Mouse (Mus musculus): ENCODE data around the gene Man1b1.

Man1b1 gene

DNA sequence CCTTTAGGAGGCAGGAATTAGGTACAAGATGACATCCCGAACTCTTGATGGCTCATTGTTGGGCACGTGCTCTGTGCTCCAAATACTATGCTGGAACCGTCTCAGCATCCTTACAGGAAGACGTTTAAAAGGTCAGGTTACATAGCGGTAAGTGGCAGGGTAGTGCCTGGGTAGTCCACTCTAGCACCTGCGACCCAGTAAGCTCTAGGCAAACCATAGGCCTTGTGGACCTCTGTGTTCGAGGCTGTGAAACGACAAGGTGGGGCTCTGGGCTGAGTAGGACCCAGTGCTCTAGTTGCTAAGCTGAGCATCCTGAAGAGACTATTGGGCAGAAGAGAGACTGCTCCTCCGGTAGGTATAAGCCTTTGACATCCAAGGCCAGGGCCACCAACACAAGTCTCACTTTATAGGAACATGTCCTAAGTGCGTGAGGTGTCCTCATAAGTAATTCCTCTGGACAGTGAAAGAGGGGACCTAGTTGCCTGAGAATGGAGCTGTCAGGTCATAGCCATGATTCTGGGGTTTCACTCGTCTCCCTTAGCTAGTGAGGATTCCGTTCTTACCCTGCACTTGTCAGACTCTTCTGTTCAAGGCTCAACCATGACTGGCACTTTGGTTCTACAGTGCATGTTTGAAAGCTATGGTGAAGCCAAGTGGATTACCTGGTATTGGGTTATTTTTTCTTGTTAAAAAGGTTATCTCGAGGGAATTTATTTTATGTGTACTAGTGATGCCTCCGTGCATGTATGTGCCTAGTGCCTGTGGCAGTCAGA is 26.4 kb upstream of the Man1b1 start:
- no peak for DNase-seq

DNA sequence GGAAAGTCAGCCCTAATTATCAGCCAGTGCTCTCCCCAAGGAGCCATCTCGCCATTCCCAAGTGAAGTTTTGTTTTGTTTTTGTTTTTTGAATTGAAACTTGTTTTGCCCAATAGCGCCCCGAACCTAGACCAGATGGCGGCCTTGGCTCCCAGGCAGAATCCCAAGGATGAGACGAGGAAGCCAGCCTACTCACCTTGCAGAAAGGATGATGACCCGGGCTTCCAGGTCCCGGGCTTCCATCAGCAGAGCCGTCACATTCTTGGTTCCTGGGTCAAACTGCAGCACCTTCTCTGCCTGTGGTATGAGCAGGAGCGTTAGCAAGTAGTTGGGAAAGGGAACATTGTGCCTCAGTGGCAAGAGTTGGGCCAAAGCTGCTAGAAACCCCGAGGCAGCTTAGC is 22.0 kb upstream of the Man1b1 start:
- DNase-seq = no peak

DNA sequence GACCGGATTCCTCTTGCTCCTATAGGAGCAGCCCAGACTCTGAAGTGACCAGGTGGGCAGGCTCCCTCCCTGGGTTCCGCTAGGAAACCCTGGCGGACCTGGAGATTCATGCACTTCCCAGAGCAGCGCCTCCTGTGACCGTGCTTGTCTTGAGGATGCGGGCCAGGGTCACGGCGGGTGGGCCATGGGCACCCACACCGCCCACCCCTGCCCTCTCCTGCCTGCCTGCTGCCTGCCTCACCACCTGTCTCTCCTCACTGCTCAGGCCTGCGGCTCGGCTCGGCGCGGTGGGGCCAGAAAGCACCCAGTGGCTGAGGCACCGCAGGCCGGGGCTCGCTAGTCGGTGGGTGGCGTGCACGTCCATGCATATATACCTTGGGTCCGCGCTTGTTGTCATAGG is 21.2 kb upstream of the Man1b1 start:
- no peak for DNase-seq

DNA sequence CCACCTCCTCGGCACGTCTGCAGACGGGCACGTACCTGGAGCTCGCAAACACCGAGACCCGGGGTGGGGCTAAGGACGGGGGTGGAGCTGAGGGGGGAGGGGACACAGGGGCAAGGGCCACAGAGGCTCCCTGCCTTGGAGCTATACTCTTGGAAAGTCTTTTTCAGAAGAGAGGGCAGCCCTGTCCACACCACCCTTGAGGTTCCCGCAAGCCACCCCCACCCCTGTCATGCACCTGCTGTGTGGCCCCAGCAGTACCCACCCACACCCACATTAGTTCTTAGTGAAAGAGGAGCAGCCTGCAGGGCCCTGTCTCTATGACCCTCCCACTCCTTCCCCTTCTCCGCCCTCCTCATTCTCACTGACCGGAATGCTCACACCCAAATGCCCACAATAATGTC is 20.6 kb upstream of the Man1b1 start:
- DNase-seq = no peak

DNA sequence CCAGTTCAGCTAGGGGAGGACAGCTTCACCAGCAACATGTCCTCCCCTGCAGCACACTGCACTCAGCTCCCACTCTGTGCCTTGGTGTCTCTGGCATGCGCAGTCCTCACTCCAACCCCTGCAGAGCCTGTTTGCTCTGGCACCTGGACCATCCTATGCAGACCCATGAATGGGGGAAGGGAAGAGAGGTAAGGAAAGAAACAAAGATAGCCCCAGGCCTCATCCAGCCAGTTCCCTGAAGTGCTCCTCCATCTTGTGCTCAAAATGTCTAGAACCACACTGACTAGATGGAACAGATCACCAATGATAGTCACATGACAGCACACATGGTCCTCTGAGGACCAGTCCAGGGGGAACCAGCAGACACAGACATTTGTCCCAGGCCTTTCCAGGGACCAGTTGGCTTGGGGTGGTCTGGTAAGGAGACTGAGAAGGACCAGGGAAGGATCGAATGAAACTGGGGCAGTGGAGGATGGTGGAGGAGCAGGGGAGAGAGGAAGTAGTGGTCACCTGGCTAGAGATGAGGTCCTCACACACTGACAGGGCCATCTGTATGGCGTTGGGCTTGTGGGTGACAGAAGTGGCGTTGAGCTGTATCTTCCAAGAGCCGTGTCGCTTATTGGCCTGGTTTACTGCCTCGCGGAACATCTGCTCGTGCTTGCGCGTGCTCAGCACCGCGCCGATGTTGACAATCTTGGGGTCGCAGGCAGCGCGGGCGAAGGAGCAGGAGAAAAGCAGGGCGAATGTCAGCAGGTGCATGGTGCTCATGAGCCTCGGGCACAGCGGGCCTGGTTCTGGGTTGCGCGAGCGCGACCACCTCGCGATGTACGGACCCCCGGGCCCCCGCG is 13.8 kb upstream of the Man1b1 start:
- no peak for DNase-seq

DNA sequence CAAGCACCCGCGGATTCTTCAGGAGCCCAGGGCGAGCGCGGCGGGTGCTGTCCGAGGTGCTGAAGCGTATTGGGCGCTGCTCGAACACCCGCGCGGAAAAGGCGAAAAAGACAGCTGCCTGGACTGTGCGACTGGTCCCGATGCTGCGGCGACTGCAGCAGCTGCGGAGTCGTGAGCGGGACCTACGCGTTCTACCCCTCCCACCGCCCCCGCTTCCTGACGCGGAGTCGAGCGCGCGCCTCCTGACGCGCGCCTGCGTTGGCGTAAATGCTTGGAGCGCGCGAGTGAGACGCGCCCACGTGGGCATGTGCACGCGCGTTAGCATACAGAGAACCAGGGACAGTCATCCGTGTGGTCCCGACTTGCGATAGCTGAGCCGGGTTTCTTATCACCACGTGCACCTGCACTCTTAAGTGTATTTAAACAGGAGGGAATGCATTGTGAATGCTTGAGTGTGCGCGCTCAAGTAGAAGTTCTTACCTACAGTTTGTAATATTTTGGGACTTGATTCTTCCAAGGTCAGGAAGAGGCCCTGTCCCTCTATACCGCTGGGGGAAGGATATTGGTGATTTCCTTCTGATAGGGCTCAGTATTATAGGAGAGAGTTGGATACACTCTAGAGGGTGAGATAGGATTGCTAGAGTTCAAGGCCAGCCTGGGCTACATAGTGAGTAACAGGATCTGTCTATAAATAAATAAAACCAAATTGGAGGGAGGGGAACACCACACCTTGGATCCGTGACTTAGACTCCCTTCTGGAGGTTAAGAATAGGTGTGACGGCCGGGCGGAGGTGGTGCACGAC is 13.0 kb upstream of the Man1b1 start, which contains the start of gene Grin1:
Grin1 (minus strand) TSS at position 217 of the 803 bp plus-strand sequence.
- DNase-seq = peak; percentile 64 to 73

DNA sequence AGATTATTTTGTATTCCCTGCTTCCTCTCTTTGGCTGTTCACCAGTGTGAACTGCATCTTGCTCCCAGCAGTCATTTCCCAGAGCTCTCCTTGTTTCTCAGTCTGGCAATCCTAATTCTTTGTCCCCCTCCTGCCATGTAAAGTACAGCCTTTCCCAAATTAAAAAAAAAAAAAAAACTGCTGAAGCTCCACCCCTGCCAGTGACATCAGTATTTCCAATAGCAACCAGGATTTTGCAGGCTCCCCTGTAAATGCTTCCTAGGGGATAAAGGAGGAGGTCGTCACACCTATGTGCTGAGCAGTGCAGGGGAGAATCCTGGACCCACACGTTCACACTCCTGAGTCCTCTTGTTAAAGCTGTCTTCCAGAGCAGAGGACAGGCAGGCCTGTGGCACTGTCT is 12.1 kb upstream of the Man1b1 start:
- no peak for DNase-seq

DNA sequence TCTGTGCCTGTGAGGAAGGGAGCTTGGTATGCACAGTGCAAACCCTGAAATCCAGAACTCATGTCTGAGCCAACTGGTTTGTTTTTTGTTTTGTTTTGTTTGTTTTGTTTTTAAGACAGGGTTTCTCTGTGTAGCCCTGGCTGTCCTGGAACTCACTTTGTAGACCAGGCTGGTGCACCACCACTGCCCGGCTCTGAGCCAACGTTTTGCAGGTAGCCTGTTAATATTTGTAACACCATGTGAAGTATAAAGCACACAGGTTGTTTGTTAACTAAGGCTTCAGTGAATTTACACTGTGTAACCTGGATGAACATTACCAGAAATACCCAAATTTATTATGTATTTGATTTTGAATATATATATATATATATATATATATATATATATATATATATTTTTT is 6.1 kb upstream of the Man1b1 start:
- no peak for DNase-seq

DNA sequence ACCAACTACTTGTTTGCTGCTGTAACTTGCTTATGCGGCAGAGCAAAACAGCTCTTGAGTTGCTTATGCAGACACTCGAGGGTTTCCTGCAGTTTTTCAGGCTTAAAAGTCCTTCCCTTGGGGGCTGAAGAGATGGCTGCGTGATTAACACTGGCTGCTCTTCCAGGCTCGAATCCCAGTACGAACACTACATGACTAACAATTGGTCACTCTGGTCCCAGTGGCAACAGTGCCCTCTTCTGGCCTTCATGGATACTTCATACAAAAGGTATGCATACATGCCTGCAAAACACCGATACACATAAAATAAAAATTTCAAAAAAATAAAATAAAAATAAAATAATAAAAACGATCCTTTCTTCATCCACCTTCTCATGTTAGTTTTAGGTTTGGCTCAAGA is 3.7 kb upstream of the Man1b1 start:
- peak; percentile 30 to 32 for DNase-seq

DNA sequence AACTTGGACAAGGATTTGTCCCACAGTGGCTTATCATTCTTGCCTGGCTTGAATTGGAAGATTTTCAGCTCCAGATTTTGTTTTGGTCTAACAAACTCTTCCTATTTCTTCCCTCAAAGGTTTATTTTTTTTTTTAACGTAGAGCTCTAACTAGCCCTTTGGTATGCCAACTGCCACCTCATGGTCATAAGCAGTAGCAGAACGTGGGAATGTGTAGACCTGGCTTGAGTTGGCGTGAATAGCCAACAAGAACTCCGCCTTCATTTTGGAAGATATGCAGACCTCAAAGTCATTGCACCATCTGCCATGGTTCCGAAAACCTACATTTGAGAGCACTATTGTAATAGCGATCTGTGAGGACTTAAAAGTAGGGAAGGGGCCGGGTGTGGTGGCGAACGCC is 668 bp upstream of the Man1b1 start:
- DNase-seq = no peak

DNA sequence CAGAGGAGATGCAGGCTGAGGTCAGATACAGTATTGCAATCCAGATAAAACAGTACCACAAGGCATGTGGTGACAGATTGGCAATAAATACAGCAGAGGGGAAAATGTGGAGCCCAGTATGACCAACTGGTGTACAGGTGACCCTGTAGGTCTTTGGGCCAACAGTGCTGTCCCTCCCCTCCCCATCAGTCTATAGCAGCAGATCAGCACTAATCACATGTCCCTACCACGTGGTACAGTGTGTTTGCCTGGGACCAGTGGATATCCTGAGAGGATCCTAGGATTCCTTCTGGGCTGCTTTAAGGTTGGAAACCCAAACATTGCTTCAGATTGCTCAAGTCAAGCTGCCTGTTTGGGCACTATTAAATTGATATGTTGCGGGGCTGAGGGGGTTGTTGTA is 1.4 kb downstream of the Man1b1 start:
- no peak for DNase-seq

DNA sequence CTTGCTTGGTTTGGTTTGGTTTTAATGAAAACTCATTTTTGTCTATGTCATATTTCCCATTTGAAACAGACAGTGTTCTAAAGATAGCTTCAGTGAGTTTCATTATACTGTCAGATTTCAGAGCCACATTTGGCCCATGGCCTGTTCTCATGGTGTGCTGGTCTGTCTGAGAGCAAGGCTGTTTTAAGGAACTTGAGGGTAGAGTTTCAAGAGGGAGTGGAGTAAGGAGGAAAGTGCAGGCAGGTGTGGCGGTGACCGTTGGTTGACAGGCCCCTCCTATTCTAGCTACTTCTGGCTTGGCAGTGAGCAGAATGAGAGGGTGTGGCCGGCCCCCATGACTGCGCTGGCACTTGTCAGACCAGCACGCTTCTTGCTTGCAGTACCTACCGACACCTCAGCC is 6.2 kb downstream of the Man1b1 start:
- DNase-seq = no peak

DNA sequence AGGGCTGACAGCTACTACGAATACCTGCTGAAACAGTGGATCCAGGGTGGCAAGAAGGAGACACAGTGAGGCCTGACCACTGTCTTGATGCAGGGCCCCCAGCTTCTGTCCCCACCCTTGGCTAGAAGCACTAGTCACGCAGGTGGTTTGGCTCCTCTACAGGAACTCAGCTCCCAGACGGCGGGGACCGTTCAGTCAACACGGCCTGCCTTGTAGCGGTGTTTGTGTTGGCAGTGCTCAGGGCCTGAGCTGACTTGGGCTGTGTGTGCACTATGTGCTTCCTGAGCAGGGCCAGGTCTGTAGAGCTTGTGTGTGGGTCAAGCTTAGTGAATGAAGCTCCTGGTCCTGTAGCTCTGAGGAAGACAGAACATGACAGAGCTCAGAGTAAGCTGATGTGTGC is 16.0 kb downstream of the Man1b1 start:
- DNase-seq = no peak

DNA sequence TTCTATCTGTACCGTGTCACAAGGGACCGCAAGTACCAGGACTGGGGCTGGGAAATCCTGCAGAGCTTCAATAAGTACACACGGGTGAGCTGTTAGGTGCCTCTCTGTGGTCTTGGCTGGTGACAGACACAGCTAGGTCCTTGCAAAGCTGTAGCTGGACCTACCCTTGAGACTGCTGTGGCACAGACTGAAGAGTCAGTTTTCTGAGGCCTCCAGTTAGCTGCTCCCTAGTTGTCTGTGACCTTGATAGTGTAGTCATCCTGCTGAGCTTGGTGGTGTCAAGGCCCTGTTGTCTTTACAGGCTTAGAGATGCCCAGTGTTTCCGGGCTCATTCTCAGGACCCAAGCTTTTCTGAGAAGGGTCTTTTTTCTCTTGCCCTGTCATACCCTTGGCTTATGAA is 17.4 kb downstream of the Man1b1 start:
- DNase-seq = no peak

DNA sequence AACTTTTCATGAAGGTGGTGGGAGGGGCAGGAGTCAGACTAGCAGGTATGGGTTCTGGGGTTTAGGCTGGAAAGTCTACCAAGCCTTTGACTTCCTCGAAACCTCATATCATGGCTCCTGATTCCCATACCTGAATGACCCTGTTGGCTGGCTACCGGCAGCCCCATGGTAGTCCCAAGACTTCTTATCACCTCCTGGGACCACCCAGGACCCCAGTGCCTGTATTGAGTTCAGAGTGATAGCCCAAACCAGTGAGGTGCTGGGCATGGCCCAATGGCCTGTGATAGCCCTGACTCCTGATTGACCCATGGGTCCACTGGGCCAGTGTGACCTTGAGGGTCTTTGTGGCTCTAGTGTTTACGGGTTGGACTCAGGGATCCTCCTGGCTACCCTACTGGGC is 18.6 kb downstream of the Man1b1 start:
- no peak for DNase-seq

DNA sequence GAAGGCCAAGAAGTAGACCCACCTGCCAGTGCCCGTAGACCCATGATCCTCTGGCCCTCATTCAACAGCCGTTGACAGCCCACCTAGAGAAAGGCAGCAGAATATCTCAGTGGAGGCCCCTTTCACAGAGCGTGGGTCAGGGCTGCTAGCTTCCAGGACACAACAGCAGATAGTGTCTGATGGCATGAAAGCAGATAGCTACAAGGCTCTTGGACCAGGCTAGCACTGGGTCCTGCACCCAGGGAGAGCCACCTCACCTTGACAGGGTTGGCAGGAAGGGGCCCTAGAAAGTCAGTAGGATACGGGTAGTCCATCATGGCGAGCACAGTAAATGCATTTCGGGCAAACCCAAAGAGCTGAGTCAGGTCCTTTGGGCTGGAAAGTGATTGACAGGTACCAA is 22.1 kb downstream of the Man1b1 start:
- DNase-seq = no peak

DNA sequence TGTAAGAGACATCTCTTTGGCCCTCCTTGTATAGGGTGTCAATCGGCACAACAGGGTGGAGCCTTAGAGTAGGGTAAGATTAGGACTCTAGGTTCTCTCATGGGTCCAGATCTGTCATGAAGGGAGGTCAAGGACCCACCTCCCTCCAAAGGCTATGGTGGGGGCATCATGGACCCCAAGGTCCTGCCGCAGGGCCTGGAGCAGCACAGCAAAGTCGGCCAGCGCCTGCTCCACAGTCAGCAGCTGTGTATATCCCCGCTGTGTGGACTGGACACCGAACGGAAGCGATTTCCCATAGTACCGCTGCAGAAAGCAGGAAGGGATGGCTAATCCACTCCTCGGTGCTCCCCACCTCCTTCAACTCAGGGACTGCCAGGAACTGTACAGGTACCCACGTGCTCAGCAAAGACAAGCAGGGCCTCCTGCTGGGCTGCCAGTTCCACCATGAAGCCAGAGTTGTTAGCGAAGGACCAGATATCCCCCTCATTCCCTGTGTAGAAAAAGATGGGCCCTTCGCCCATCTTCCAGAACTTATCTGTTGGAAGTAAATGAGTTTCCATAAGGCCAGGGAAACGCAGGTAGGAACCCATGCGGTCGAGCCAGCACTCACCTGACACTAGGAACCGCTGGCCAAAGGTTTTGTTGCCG is 23.4 kb downstream of the Man1b1 start:
- no peak for DNase-seq

DNA sequence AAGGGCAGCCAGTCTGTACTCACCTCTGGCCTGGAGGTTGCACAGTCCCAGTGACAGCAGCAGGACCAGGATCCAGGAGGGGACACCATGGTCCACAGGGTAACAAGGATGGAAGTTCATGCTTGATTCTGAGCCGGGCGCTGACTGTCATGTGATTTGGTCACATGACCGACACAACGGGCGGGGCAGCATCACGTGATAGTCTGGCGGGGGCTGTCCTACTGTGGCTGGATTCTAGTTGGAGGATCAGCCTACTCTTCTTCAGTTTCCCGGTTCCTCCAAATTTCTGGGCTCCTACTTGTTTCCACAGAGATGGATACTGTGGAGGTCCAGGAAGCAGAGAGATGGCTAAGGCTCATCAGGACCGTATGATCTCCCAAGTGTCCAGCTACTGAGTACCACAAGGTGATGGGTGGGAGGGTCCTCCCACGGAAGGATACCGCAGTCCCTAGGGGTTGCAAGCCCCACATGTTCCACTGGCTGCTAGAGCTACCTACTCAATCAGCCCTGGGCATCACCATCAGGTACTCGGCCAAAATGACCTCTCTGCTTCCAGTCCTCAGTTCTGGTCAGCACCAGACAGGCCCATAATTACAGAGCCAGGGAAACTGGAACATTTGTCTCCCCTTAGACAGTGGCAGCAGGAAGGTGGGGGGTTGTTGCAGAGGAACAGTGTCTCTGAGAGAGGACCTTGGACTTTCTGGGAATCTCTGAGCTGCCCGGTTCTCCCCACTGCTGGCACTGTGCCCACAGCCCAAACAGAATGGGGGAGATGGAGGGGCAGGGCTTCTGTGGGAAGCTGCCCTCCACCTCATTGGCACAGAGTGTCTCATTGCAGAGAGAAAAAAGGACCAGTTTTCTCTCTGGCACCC is 24.3 kb downstream of the Man1b1 start, which contains the start of gene Dpp7:
Dpp7 (minus strand) TSS at position 152 of the 872 bp plus-strand sequence.
- peak; percentile 84 to 87 for DNase-seq

DNA sequence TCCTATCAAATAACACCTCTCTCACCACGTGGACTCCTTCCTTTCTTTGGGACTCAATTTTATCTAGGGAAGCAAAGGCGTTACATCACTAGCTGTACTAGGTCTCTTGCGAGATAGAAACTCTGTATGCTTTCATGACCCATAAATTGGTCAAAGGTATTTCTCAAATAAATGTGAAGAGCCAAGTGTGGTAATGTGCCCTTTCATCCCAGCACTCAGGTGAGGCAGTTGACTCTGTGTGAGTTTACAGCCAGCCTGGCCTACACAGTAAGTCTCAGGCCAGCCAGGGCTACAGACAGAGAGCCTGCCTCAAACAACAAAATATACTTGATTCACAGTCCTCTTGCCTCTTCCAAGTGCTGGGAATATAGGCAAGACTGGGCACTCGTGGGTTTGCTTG is 27.7 kb downstream of the Man1b1 start:
- no peak for DNase-seq

DNA sequence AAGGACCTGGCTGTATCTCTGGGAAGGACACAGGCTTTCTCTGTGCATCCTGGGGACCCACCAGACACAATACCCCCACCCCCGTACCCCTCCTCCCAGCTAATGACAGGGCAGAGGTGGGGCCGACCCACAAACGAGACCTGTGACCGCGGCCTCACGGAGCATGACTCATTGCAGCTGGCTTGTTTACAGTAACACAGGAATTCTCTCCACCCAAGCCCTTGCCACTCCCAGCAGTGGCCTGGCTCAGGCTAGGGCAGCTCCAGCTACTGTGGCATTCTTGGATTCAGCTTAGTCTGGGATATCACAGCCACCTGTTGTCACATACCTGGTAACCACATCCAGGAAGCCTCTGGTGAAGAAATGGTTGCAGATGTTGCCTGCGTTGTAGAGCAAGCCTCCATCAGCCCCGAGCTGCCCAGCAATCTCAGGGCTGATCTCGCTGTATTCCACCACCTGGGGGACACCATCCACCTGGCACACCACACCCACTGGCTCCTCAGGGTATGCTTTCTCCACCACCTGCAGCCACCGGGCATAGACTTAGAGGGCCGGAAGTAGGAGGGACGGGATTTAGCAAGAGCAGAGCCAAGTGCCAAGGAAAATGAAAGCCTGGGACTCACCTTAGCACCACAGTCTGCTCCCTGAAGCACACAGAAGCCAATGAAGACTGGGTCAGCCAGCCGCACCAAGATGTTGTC is 31.5 kb downstream of the Man1b1 start:
- DNase-seq = no peak

DNA sequence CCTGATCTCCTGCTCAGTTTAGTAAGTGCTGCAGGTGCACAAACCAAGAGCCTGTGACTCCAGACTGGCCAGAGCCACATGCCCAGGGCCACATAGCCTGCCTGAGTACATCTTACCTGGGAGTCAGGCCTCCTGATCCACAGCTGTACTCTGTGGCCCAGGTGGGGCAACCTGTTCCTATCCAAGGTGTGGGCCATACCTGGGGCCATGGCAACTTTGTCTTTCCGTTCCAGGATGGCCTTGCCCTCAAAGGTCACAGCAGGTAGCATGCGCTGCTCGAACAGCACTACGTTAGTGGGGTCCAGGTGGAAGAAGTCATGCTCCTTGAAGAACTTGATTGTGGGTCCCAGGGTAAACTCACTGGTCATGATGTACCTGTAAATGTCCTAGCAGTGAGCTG is 32.2 kb downstream of the Man1b1 start:
- DNase-seq = no peak

All from B cell, adult 2 months (primary cell).